Mouse (Mus musculus) retina, adult 2 months (tissue): ENCODE data around the gene Oip5.

ENCODE experiments used
- DNase-seq: peaks from one replicate; pipeline ENCODE4 v3.0.0-alpha.2; 2012; ENCODE audit warnings: low read depth, low spot score

Gene Oip5

GRCm38 (mm10) chr2:119587383-119587782 lies 30.9 kb downstream of the Oip5 start:
- DNase-seq, result no peak

GRCm38 (mm10) chr2:119584282-119584681 lies 34.0 kb downstream of the Oip5 start:
- DNase-seq, result no peak

- no peak for DNase-seq
Observed at GRCm38 (mm10) chr2:119583439-119583838, 34.8 kb downstream of the Oip5 start.

DNA sequence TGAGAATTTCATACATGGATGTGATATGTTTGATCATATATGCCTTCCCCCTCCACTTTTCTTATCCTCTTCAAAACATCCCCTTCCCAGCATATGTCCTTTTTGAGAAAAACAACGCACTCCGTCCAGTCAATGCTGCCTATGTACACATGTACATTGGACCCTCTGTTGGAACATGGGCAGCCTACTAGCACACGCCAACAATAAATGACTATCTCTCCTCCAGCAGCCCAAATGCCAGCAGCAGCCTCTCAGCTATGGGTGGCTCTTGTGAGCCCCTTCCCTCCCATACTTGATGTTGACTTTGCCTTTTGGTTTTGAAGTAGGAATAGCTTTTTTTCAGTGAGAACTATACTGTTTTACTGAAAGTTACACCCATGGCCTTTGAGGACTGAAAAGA lies 36.7 kb downstream of the Oip5 start:
- DNase-seq, result no peak

GRCm38 (mm10) chr2:119572471-119572870 lies 45.8 kb downstream of the Oip5 start:
- DNase-seq, result no peak

DNA sequence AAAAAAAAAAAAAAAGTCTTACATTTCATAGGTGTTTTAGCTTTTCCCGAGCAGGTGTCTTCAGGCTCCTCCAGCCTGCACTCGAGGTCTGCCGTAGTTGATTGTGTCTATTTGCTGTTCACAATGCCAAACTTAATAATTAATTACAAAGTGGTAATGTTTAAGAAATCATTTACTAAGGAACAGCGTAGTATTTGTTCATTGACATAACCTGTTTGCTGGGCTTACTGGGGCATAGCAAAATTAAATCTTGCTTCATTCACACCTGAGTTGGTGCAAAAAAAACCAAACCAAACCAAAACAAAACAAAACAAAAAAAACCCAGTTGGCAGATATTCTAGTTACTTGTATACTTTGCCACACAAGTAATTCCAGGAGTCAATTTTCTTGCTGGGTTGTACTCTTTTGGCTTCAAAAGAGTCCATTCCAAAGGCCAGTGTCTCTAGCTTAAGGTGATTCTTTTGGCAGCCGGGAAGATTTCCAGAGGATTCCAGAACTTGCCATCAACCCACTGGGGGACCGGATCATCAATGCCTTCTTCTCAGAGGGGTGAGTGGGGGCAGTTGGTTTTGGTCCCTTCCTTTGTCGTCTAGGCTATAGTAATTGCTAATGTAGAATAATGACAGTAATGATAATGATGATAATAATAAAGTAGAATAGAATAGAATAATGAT lies 52.0 kb downstream of the Oip5 start:
- DNase-seq, result no peak

DNA sequence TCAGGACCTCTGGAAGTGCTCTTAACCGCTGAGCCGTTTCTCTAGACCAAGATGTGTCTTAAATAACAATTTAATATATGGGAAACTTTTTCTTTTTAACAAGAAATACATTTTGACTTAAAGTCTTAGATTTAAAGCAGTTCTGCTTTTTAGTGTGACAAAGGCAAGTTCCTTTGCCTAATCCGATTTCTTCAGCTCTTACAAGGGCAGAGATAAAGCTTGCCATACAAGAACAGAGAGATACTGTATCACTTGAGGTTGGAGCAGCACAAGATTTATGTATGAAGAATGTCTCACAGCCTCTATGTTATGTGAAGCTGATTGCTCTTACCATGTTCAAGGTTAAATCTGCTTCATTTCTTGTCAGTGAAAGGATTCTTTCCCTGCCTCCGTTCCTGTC lies 53.0 kb downstream of the Oip5 start:
- DNase-seq, result no peak

DNA sequence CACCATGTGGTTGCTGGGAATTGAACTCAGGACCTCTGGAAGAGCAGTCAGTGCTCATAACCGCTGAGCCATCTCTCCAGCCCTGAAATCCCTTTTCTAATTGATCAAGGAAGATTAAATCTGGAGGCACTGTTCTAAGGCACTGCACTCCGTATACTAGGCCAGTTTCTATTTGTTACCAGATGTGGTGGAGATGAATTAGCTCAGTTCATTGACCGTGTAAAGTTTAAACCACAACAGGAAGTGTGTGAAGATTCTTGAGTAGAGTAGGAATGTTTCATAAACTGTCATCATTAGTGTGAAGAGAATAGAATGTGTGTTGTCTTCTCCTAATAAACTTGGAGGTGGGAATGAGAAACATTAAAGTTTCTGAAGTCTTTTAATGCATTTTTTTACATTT lies 56.5 kb downstream of the Oip5 start:
- DNase-seq, result no peak
